Mouse (Mus musculus): ENCODE measurements around the gene Sox5. TPM values are rescaled to one million over a fixed set of nuclear protein-coding genes. Genes with fewer than 3 reads are reported as not detected.

Gene Sox5
- polyA plus RNA-seq, 1 experiment from 2014 or later, result 25.5 TPM

GRCm38 (mm10) chr6:143943126-143943525, 838.7 kb downstream of the Sox5 start:
- H3K4me2 ChIP-seq, result no peak overlapping the region
- 83% methylated on average over 5 of the region's 5 CpGs for whole genome bisulfite sequencing
- no peaks in the 10 kb centered on the region for H3K36me3 ChIP-seq
- no peak overlapping the region for H3K4me3 ChIP-seq (replicated peaks)
- H3K9ac ChIP-seq, result no peak overlapping the region
- no peaks in the 10 kb centered on the region for H3K27me3 ChIP-seq (replicated peaks)
- ATAC-seq (ENCODE audit: insufficient read depth, low FRiP score, low read depth), result no peak
- H3K27ac ChIP-seq, result no peak overlapping the region
- no peaks in the 10 kb centered on the region for H3K9me3 ChIP-seq
- no peaks in the 10 kb centered on the region for H3K4me1 ChIP-seq

GRCm38 (mm10) chr6:143941291-143941785, 840.4 kb downstream of the Sox5 start:
- Histone ChIP-seq H3K9ac (no peak overlapping the region), H3K36me3 (no peaks in the 10 kb centered on the region), H3K27me3 (replicated peaks) (no peaks in the 10 kb centered on the region), H3K4me2 (no peak overlapping the region), H3K4me3 (replicated peaks) (no peak overlapping the region), H3K9me3 (no peaks in the 10 kb centered on the region), H3K27ac (no peak overlapping the region), H3K4me1 (no peaks in the 10 kb centered on the region)
- 51% methylated on average over 8 of the region's 8 CpGs for WGBS
- no peak for ATAC-seq (ENCODE audit: insufficient read depth, low FRiP score, low read depth)

GRCm38 (mm10) chr6:143923146-143923545, 858.6 kb downstream of the Sox5 start:
- ATAC-seq (ENCODE audit: insufficient read depth, low FRiP score, low read depth), result no peak
- 45% methylated on average over 6 of the region's 6 CpGs for WGBS
- H3K4me1 ChIP-seq, result no peaks in the 10 kb centered on the region
- no peaks in the 10 kb centered on the region for H3K9me3 ChIP-seq
- H3K36me3 ChIP-seq, result no peaks in the 10 kb centered on the region
- no peak overlapping the region for H3K4me3 ChIP-seq (replicated peaks)
- no peak overlapping the region for H3K9ac ChIP-seq
- H3K27ac ChIP-seq, result no peak overlapping the region
- no peaks in the 10 kb centered on the region for H3K27me3 ChIP-seq (replicated peaks)
- H3K4me2 ChIP-seq, result no peak overlapping the region

- no peaks in the 10 kb centered on the region for H3K27me3 ChIP-seq (replicated peaks)
- H3K36me3 ChIP-seq, result no peaks in the 10 kb centered on the region
- WGBS, result 54% methylated on average over 16 of the region's 16 CpGs
- H3K27ac ChIP-seq, result no peak overlapping the region
- H3K4me2 ChIP-seq, result no peak overlapping the region
- H3K9me3 ChIP-seq, result no peaks in the 10 kb centered on the region
- no peak overlapping the region for H3K9ac ChIP-seq
- no peaks in the 10 kb centered on the region for H3K4me1 ChIP-seq
- H3K4me3 ChIP-seq (replicated peaks), result no peak overlapping the region
- ATAC-seq (ENCODE audit: insufficient read depth, low FRiP score, low read depth), result no peak
These were observed 863.3 kb downstream of the Sox5 start for GRCm38 (mm10) chr6:143918405-143918947.

- no peaks in the 10 kb centered on the region for H3K4me1 ChIP-seq
- no peak for ATAC-seq (ENCODE audit: insufficient read depth, low FRiP score, low read depth)
- no peaks in the 10 kb centered on the region for H3K9me3 ChIP-seq
- H3K9ac ChIP-seq, result no peak overlapping the region
- no peak overlapping the region for H3K4me3 ChIP-seq (replicated peaks)
- H3K4me2 ChIP-seq, result no peak overlapping the region
- no peaks in the 10 kb centered on the region for H3K27me3 ChIP-seq (replicated peaks)
- no peak overlapping the region for H3K27ac ChIP-seq
- 47% methylated on average over 10 of the region's 10 CpGs for WGBS
- no peaks in the 10 kb centered on the region for H3K36me3 ChIP-seq
These were observed 865.5 kb downstream of the Sox5 start for GRCm38 (mm10) chr6:143916152-143916735.

GRCm38 (mm10) chr6:143915686-143916085, 866.1 kb downstream of the Sox5 start:
- H3K4me3 ChIP-seq (replicated peaks), result no peak overlapping the region
- H3K4me2 ChIP-seq, result no peak overlapping the region
- no peaks in the 10 kb centered on the region for H3K9me3 ChIP-seq
- no peak overlapping the region for H3K27ac ChIP-seq
- no peak overlapping the region for H3K9ac ChIP-seq
- no peaks in the 10 kb centered on the region for H3K27me3 ChIP-seq (replicated peaks)
- 83% methylated on average over 3 of the region's 3 CpGs for WGBS
- H3K4me1 ChIP-seq, result no peaks in the 10 kb centered on the region
- no peaks in the 10 kb centered on the region for H3K36me3 ChIP-seq
- ATAC-seq (ENCODE audit: insufficient read depth, low FRiP score, low read depth), result no peak

GRCm38 (mm10) chr6:143912316-143912715, 869.5 kb downstream of the Sox5 start:
- Histone ChIP-seq H3K4me1 (no peaks in the 10 kb centered on the region), H3K27ac (no peak overlapping the region), H3K27me3 (replicated peaks) (no peaks in the 10 kb centered on the region), H3K9ac (no peak overlapping the region), H3K4me2 (no peak overlapping the region), H3K4me3 (replicated peaks) (no peak overlapping the region), H3K9me3 (no peaks in the 10 kb centered on the region), H3K36me3 (no peaks in the 10 kb centered on the region)
- 95% methylated on average over 3 of the region's 3 CpGs for WGBS
- no peak for ATAC-seq (ENCODE audit: insufficient read depth, low FRiP score, low read depth)

GRCm38 (mm10) chr6:143904693-143905031, 877.1 kb downstream of the Sox5 start:
- no peak for ATAC-seq (ENCODE audit: insufficient read depth, low FRiP score, low read depth)
- H3K27me3 ChIP-seq (replicated peaks), result no peaks in the 10 kb centered on the region
- H3K4me3 ChIP-seq (replicated peaks), result no peak overlapping the region
- no peak overlapping the region for H3K27ac ChIP-seq
- H3K4me1 ChIP-seq, result no peaks in the 10 kb centered on the region
- H3K9ac ChIP-seq, result no peak overlapping the region
- H3K36me3 ChIP-seq, result no peaks in the 10 kb centered on the region
- no peaks in the 10 kb centered on the region for H3K9me3 ChIP-seq
- H3K4me2 ChIP-seq, result no peak overlapping the region

GRCm38 (mm10) chr6:143903981-143904692, 877.6 kb downstream of the Sox5 start:
- H3K4me3 ChIP-seq (replicated peaks), result no peak overlapping the region
- H3K4me1 ChIP-seq, result no peaks in the 10 kb centered on the region
- H3K27ac ChIP-seq, result no peak overlapping the region
- H3K36me3 ChIP-seq, result no peaks in the 10 kb centered on the region
- H3K9me3 ChIP-seq, result no peaks in the 10 kb centered on the region
- no peak for ATAC-seq (ENCODE audit: insufficient read depth, low FRiP score, low read depth)
- no peak overlapping the region for H3K9ac ChIP-seq
- no peak overlapping the region for H3K4me2 ChIP-seq
- no peaks in the 10 kb centered on the region for H3K27me3 ChIP-seq (replicated peaks)
- WGBS, result 73% methylated on average over 10 of the region's 10 CpGs

GRCm38 (mm10) chr6:143900871-143901270, 880.9 kb downstream of the Sox5 start:
- Histone ChIP-seq H3K4me3 (replicated peaks) (no peak overlapping the region), H3K36me3 (no peaks in the 10 kb centered on the region), H3K27me3 (replicated peaks) (no peaks in the 10 kb centered on the region), H3K4me2 (no peak overlapping the region), H3K4me1 (no peaks in the 10 kb centered on the region), H3K9me3 (no peaks in the 10 kb centered on the region), H3K9ac (no peak overlapping the region), H3K27ac (no peak overlapping the region)
- 92% methylated on average over 4 of the region's 4 CpGs for WGBS
- ATAC-seq (ENCODE audit: insufficient read depth, low FRiP score, low read depth), result no peak

- Histone ChIP-seq H3K4me1 (no peaks in the 10 kb centered on the region), H3K27ac (no peak overlapping the region), H3K9me3 (no peaks in the 10 kb centered on the region), H3K36me3 (no peaks in the 10 kb centered on the region), H3K4me3 (replicated peaks) (no peak overlapping the region), H3K27me3 (replicated peaks) (no peaks in the 10 kb centered on the region), H3K9ac (no peak overlapping the region), H3K4me2 (no peak overlapping the region)
- no peak for ATAC-seq (ENCODE audit: insufficient read depth, low FRiP score, low read depth)
- 91% methylated on average over 6 of the region's 6 CpGs for WGBS
These were observed 886.7 kb downstream of the Sox5 start for GRCm38 (mm10) chr6:143895092-143895491.

- WGBS, result 82% methylated on average over 2 of the region's 2 CpGs
- Histone ChIP-seq H3K9me3 (no peaks in the 10 kb centered on the region), H3K27me3 (replicated peaks) (no peaks in the 10 kb centered on the region), H3K4me1 (no peaks in the 10 kb centered on the region), H3K27ac (no peak overlapping the region), H3K9ac (no peak overlapping the region), H3K36me3 (no peaks in the 10 kb centered on the region), H3K4me3 (replicated peaks) (no peak overlapping the region), H3K4me2 (no peak overlapping the region)
- no peak for ATAC-seq (ENCODE audit: insufficient read depth, low FRiP score, low read depth)
These were observed 888.9 kb downstream of the Sox5 start for GRCm38 (mm10) chr6:143892869-143893268.

Measured in stomach, embryonic 15.5 days (tissue).